8 mouse cellular contexts compared by ENCODE assay signal in genomic region chr15:79357036-79357911, GRCm38 (mm10). TPM values are rescaled to one million over a fixed set of nuclear protein-coding genes. Genes with fewer than 3 reads are reported as not detected.
DNase-seq lines count a peak whose midpoint lies in the region; ATAC-seq and TF ChIP-seq lines count a peak whose summit lies in the region.

No protein-coding gene starts in this region.

- H3K4me3 ChIP-seq in CH12.LX (replicated peaks in 1 of 3; ENCODE audit: low read depth in 2 of 3, low read length in 2 of 3, poor library complexity in 1 of 3) = peak overlapping the region; percentile 65 to 85 (median 76)
- peak overlapping the region; percentile 49 for H3K4me3 ChIP-seq in hindbrain, embryonic 16.5 days (ENCODE audit: low read length)
- peak overlapping the region; percentile 58 for H3K4me3 ChIP-seq in limb, embryonic 10.5 days

- peaks cover 25% of the 10 kb centered on the region for H3K79me2 ChIP-seq in CH12.LX (replicated peaks; ENCODE audit: control insufficient read depth, extremely low read depth, insufficient read depth, poor library complexity, severe bottlenecking)

- peak overlapping the region; percentile 82 for H3K4me2 ChIP-seq in CH12.LX (ENCODE audit: insufficient read depth, low read depth, poor library complexity, severe bottlenecking)
- H3K4me2 ChIP-seq in hindbrain, embryonic 16.5 days (ENCODE audit: low read length) = peak overlapping the region; percentile 99

- in situ Hi-C loops in CH12.LX (cut with MboI; ENCODE audit: low pct_ligation_motif_present, low pct_unique_long_range_greater_than_20kb, low sequenced_read_pairs) = no loop called here

- peak overlapping the region; percentile 88 for H3K9ac ChIP-seq in CH12.LX (ENCODE audit: insufficient read depth, low read depth)
- peak overlapping the region; percentile 69 for H3K9ac ChIP-seq in hindbrain, embryonic 16.5 days (ENCODE audit: low read depth, low read length)

- no peak for TF ChIP-seq RAD21 in CH12.LX (IDR thresholded peaks at IDR 0.05; ENCODE audit: low read depth, low read length)

- H3K27ac ChIP-seq in CH12.LX (ENCODE audit: insufficient read depth, low read depth) = peak overlapping the region; percentile 93
- peak overlapping the region; percentile 62 for H3K27ac ChIP-seq in hindbrain, embryonic 16.5 days (ENCODE audit: low read depth, low read length)
- H3K27ac ChIP-seq in limb, embryonic 10.5 days = peak overlapping the region; percentile 76

- TF ChIP-seq POLR2A in CH12.LX (IDR thresholded peaks at IDR 0.05; ENCODE audit: low read depth, low read length) = peak; percentile 81

- dilution Hi-C loops in CH12.LX (cut with MboI; ENCODE audit: extremely low pct_ligation_motif_present, extremely low pct_unique_long_range_greater_than_20kb, low sequenced_read_pairs) = no loop called here

- peak; percentile 51 for TF ChIP-seq EP300 in CH12.LX (IDR thresholded peaks at IDR 0.05; ENCODE audit: low read length)

- under 1% methylated on average over 67 of the region's 77 CpGs for WGBS in hindbrain, embryonic 16.5 days
- WGBS in limb, embryonic 10.5 days = under 1% methylated on average over 77 of the region's 77 CpGs

- H3K36me3 ChIP-seq in CH12.LX (replicated peaks in 1 of 2; ENCODE audit: control insufficient read depth in 1 of 2, insufficient read depth in 1 of 2, low read length in 1 of 2) = peaks cover 12 to 62% of the 10 kb centered on the region in 2 experiments
- H3K36me3 ChIP-seq in hindbrain, embryonic 16.5 days (ENCODE audit: control insufficient read depth, insufficient read depth, low read length) = peaks cover 4% of the 10 kb centered on the region
- H3K36me3 ChIP-seq in limb, embryonic 10.5 days = peaks cover 21% of the 10 kb centered on the region

- peak; percentile 75 for DNase-seq in CH12.LX (ENCODE audit: extremely low read depth)
- peak; percentile 73 to 81 for DNase-seq in adrenal gland, postnatal 36 days
- peak; percentile 87 for DNase-seq in limb, embryonic 10.5 days (ENCODE audit: low spot score)
- DNase-seq in right cerebral cortex, adult 2 months (ENCODE audit: low spot score in 2 of 2) = peak; percentile 43 to 51
- DNase-seq in urinary bladder, postnatal 4 days (ENCODE audit: low spot score in 2 of 2) = peak; percentile 74 to 75

- no peaks in the 10 kb centered on the region for H3K9me3 ChIP-seq in CH12.LX (replicated peaks; ENCODE audit: low read length)
- no peaks in the 10 kb centered on the region for H3K9me3 ChIP-seq in hindbrain, embryonic 16.5 days (ENCODE audit: control insufficient read depth, low read length)
- no peaks in the 10 kb centered on the region for H3K9me3 ChIP-seq in limb, embryonic 10.5 days (replicated peaks)

- H3K27me3 ChIP-seq in CH12.LX (replicated peaks) = no peaks in the 10 kb centered on the region
- 0 out of 2 replicates have a peak, but pooled peaks cover 5% of the 10 kb centered on the region for H3K27me3 ChIP-seq in hindbrain, embryonic 16.5 days (replicated peaks; ENCODE audit: control insufficient read depth, insufficient read depth, low read length)
- peaks cover 18% of the 10 kb centered on the region for H3K27me3 ChIP-seq in limb, embryonic 10.5 days (ENCODE audit: low read depth, poor library complexity, severe bottlenecking)

- peak; percentile 51 for ATAC-seq in frontal cortex, adult (ENCODE audit: low TSS enrichment)
- ATAC-seq in hindbrain, embryonic 16.5 days = peak; percentile 74
- peak; percentile 59 for ATAC-seq in megakaryocyte-erythroid progenitor cell, adult 5-6 weeks (replicated peaks; ENCODE audit: low FRiP score, low TSS enrichment, poor library complexity, severe bottlenecking)

- H3K4me1 ChIP-seq in CH12.LX (ENCODE audit: control insufficient read depth in 1 of 2, insufficient read depth in 2 of 2) = peaks cover 21 to 48% of the 10 kb centered on the region in 2 experiments
- peaks cover 11% of the 10 kb centered on the region for H3K4me1 ChIP-seq in hindbrain, embryonic 16.5 days (ENCODE audit: control insufficient read depth, insufficient read depth, low read depth, low read length)
- H3K4me1 ChIP-seq in limb, embryonic 10.5 days = peaks cover 47% of the 10 kb centered on the region

- no peak; a peak in 1 of 4 replicates for TF ChIP-seq CTCF in CH12.LX (conservative IDR thresholded peaks at IDR 0.05 in 1 of 2, IDR thresholded peaks at IDR 0.05 in 1 of 2; ENCODE audit: low read depth in 2 of 2, low read length in 2 of 2)

TF ChIP-seq in CH12.LX, 34 proteins besides CTCF, POLR2A, EP300 and RAD21 (continues in another document):
- no peak for TF ChIP-seq RCOR1 (conservative IDR thresholded peaks at IDR 0.05; ENCODE audit: low read depth, low read length)
- TF ChIP-seq CHD1 (IDR thresholded peaks at IDR 0.05; ENCODE audit: low read depth, low read length) = no peak
- TF ChIP-seq PAX5 (IDR thresholded peaks at IDR 0.05; ENCODE audit: low read length) = no peak
- TF ChIP-seq ZNF384 (IDR thresholded peaks at IDR 0.05; ENCODE audit: low read depth, low read length) = no peak
- TF ChIP-seq MAX (IDR thresholded peaks at IDR 0.05; ENCODE audit: low read length) = peak; percentile 85
- TF ChIP-seq ZKSCAN1 (IDR thresholded peaks at IDR 0.05; ENCODE audit: borderline replicate concordance, low read depth, low read length) = no peak
- TF ChIP-seq NRF1 (IDR thresholded peaks at IDR 0.05; ENCODE audit: low read depth, low read length) = peak; percentile 45; the same call in 1 of the 2 replicates
- peak; percentile 74 for TF ChIP-seq TCF12 (IDR thresholded peaks at IDR 0.05; ENCODE audit: low read depth, low read length)
- TF ChIP-seq MEF2A (IDR thresholded peaks at IDR 0.05; ENCODE audit: borderline replicate concordance, low read depth, low read length) = peak; percentile 4; the same call in 1 of the 2 replicates
- TF ChIP-seq MYC (IDR thresholded peaks at IDR 0.05; ENCODE audit: low read depth, low read length) = peak; percentile 15; the same call in 1 of the 2 replicates
- TF ChIP-seq ZC3H11A (IDR thresholded peaks at IDR 0.05; ENCODE audit: low read depth, low read length) = no peak
- no peak for TF ChIP-seq TBP (conservative IDR thresholded peaks at IDR 0.05; ENCODE audit: low read depth, low read length)
- TF ChIP-seq CHD2 (IDR thresholded peaks at IDR 0.05; ENCODE audit: low read length) = no peak; the same call in 1 of the 2 replicates
- no peak; the same call in none of the 2 replicates for TF ChIP-seq ZMIZ1 (IDR thresholded peaks at IDR 0.05; ENCODE audit: low read depth, low read length)
- no peak for TF ChIP-seq UBTF (IDR thresholded peaks at IDR 0.05; ENCODE audit: low read depth, low read length)
- peak; percentile 92 for TF ChIP-seq SIN3A (IDR thresholded peaks at IDR 0.05; ENCODE audit: low read length)
- TF ChIP-seq E2F4 (IDR thresholded peaks at IDR 0.05; ENCODE audit: insufficient replicate concordance, low read depth, low read length) = 0 out of 2 replicates have a peak, but pooled peaks have one; percentile 27
- no peak for TF ChIP-seq JUN (IDR thresholded peaks at IDR 0.05; ENCODE audit: insufficient read depth, low read depth, low read length)
- TF ChIP-seq BHLHE40 (IDR thresholded peaks at IDR 0.05; ENCODE audit: low read depth, low read length) = peak; percentile 58
- peak; percentile 86 for TF ChIP-seq ETS1 (conservative IDR thresholded peaks at IDR 0.05; ENCODE audit: low read depth, low read length)
- no peak for TF ChIP-seq MAZ (IDR thresholded peaks at IDR 0.05; ENCODE audit: low read depth, low read length)
- peak; percentile 72; the same call in 1 of the 2 replicates for TF ChIP-seq IRF4 (IDR thresholded peaks at IDR 0.05; ENCODE audit: low read depth, low read length)
- TF ChIP-seq KAT2A (IDR thresholded peaks at IDR 0.05; ENCODE audit: insufficient replicate concordance, low read length) = 0 out of 2 replicates have a peak, but pooled peaks have one; percentile 25
- no peak for TF ChIP-seq USF2 (conservative IDR thresholded peaks at IDR 0.05; ENCODE audit: low read depth, low read length)
- TF ChIP-seq MXI1 (IDR thresholded peaks at IDR 0.05; ENCODE audit: low read depth, low read length) = peak; percentile 69
- TF ChIP-seq POLR2AphosphoS2 (IDR thresholded peaks at IDR 0.05; ENCODE audit: low read depth, low read length) = no peak
- no peak for TF ChIP-seq HCFC1 (IDR thresholded peaks at IDR 0.05; ENCODE audit: low read depth, low read length)

RNA-seq across cellular contexts. Expression of gene Maff, which starts 10.9 kb away (rescaled TPM):
- 9.3 and 15.4 TPM in 2 replicates for total RNA-seq in CH12.LX (2012; rRNA removed)
- 7.6 and 9.2 TPM in 2 replicates for total RNA-seq in CH12.LX (2014; rRNA removed)
- polyA plus RNA-seq in CH12.LX (2012; ENCODE audit: insufficient read length, low read depth) = 9.7 and 10.5 TPM in 2 replicates
- 10 to 100 TPM in 1 of 2 experiments, 1 to 10 TPM in 1; 6.3 to 19.1 TPM for total RNA-seq in adrenal gland, postnatal 36 days (2021)
- 1.1 and 1.2 TPM in 2 replicates for polyA plus RNA-seq in hindbrain, embryonic 16.5 days (2015; fragmentation: Nextera tagmentation; extraction: Ambion mirVana)
- 1.2 and 1.5 TPM in 2 replicates for polyA plus RNA-seq in limb, embryonic 10.5 days (2016; fragmentation: Nextera tagmentation; extraction: Ambion mirVana)
- total RNA-seq in megakaryocyte-erythroid progenitor cell, adult 5-6 weeks (2014; fragmentation: Nextera tagmentation) = 2.7 TPM in 1 of 2 replicates, not detected in the other
- 6.7 and 8.8 TPM in 2 replicates for total RNA-seq in megakaryocyte-erythroid progenitor cell, adult 5-6 weeks (2017)

RNA-seq across cellular contexts. Expression of gene Pla2g6, which starts 29.1 kb away (rescaled TPM):
- 18.7 and 20.9 TPM in 2 replicates for total RNA-seq in CH12.LX (2012; rRNA removed)
- 9.1 and 9.3 TPM in 2 replicates for total RNA-seq in CH12.LX (2014; rRNA removed)
- polyA plus RNA-seq in CH12.LX (2012; ENCODE audit: insufficient read length, low read depth) = 12.7 and 14.8 TPM in 2 replicates
- total RNA-seq in adrenal gland, postnatal 36 days (2021) = 10 to 100 TPM; 25.1 to 30.8 TPM
- 23.0 and 29.3 TPM in 2 replicates for polyA plus RNA-seq in hindbrain, embryonic 16.5 days (2015; fragmentation: Nextera tagmentation; extraction: Ambion mirVana)
- polyA plus RNA-seq in limb, embryonic 10.5 days (2016; fragmentation: Nextera tagmentation; extraction: Ambion mirVana) = 17.0 and 18.2 TPM in 2 replicates
- total RNA-seq in megakaryocyte-erythroid progenitor cell, adult 5-6 weeks (2014; fragmentation: Nextera tagmentation) = 26.7 and 34.4 TPM in 2 replicates
- total RNA-seq in megakaryocyte-erythroid progenitor cell, adult 5-6 weeks (2017) = 8.0 and 12.4 TPM in 2 replicates

RNA-seq across cellular contexts. Expression of gene Tmem184b, which starts 46.1 kb away (rescaled TPM):
- total RNA-seq in CH12.LX (2012; rRNA removed) = 18.9 and 21.1 TPM in 2 replicates
- 7.1 and 7.2 TPM in 2 replicates for total RNA-seq in CH12.LX (2014; rRNA removed)
- polyA plus RNA-seq in CH12.LX (2012; ENCODE audit: insufficient read length, low read depth) = 38.0 and 42.7 TPM in 2 replicates
- total RNA-seq in adrenal gland, postnatal 36 days (2021) = 10 to 100 TPM; 46.6 to 75.2 TPM
- polyA plus RNA-seq in hindbrain, embryonic 16.5 days (2015; fragmentation: Nextera tagmentation; extraction: Ambion mirVana) = 42.4 and 54.9 TPM in 2 replicates
- 63.5 and 74.8 TPM in 2 replicates for polyA plus RNA-seq in limb, embryonic 10.5 days (2016; fragmentation: Nextera tagmentation; extraction: Ambion mirVana)
- 8.3 and 9.2 TPM in 2 replicates for total RNA-seq in megakaryocyte-erythroid progenitor cell, adult 5-6 weeks (2014; fragmentation: Nextera tagmentation)
- total RNA-seq in megakaryocyte-erythroid progenitor cell, adult 5-6 weeks (2017) = 1.8 and 5.0 TPM in 2 replicates

Comparison
In these comparisons a context has a peak if more than half of its experiments do, and no peak if none do; other contexts are left out.
1. Peak in every context shown above with its lines: DNase-seq, ATAC-seq, H3K4me3 ChIP-seq and H3K27ac ChIP-seq.